Mouse (Mus musculus): Measurements from ENCODE around the gene Ifna11. TPM values are rescaled to one million over a fixed set of nuclear protein-coding genes. Genes with fewer than 3 reads are reported as not detected.
"Not testable (repeated sequence)": the region's sequence is repeated elsewhere in the genome, so short reads cannot be mapped to it uniquely, and the experiment has no call there.

The Ifna11 gene
- total RNA-seq, 2 experiments from 2014 or later, result not detected

DNA sequence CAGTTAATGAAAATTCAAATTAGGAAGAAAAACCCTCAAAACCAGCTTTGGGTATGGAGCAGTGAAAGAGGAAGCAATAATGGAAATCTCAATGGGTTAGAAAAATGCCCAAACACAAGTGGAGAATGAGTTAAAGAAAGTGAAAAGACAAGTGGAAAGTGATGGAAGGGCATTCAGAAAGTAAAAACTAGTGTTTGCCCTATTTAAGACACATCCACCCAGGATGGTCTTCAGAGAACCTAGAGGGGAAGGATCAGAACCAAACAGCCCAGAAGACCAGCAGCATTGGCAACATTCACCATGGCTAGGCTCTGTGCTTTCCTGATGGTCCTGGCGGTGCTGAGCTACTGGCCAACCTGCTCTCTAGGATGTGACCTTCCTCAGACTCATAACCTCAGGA is 15.5 kb downstream of the Ifna11 start, which contains the start of gene Ifna5:
Ifna5 (plus strand) TSS at position 301 of the 400 bp plus-strand sequence.
- intact Hi-C loops (cut with DNase I); DNase-seq: not testable (repeated sequence)

DNA sequence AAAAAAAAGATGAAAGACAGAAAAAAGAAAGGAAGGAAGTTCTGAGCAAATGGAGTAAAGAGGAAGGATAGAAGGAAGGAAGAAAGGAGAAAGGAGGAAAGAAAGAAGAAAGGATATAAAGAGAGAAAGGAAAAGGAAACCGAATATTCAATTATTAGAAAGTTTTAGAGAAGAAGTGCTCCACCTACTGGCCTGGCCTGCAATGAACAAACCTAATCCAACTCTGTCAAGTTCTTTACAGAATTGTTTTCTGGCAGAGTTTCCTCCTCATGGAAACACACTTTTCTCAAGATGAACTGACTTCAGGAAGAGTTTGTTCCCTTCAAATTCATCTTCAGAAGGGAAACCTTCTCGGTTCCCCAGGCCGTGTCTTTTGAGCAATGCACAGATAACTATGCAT is 19.1 kb downstream of the Ifna11 start:
- peak in 1 of 2 experiments; percentile 2 for DNase-seq
- intact Hi-C loops (cut with DNase I), result no loop called here

DNA sequence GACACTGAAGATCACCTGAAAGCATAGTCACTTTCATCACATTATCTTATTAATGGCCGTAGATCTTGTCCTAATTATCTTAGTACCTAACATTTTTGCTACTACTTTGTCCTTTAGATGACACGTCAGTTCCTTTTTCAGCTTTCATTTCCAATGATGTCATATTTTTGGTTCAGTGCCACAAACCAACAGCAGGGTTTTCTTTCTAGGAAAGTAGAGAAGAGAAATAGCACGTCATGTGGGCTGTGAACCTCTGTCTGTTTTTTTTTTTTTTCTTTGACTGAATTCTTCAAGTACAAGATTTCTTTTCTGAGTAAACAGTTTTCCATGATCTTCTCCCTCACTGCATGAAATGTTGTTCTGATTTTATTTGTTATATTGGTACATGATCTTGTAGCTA is 20.3 kb downstream of the Ifna11 start:
- DNase-seq, result no peak
- intact Hi-C loops (cut with DNase I), result no loop called here

DNA sequence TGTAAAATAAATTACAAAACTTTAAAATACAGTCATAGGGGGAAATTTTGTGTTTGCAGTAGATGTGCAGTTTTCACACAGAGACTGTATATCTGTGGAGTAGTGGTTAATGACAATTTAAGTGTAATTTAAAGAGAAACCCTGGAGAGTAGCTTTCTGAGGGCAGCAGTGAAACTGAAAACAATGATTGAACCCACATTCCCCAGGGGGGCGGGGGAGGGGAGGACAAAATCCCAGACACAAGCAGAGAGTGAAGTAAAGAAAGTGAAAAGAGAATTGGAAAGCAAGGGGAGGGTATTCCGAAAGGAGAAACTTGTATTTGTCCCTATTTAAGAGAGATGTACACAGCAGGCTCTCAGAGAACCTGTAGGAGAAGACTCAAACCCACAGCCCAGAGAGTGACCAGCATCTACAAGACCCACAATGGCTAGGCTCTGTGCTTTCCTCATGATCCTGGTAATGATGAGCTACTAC is 21.7 kb downstream of the Ifna11 start, which contains the start of gene Ifna4:
Ifna4 (plus strand) TSS at position 424 of the 474 bp plus-strand sequence.
- no peak for DNase-seq
- intact Hi-C loops (cut with DNase I), result no loop called here

DNA sequence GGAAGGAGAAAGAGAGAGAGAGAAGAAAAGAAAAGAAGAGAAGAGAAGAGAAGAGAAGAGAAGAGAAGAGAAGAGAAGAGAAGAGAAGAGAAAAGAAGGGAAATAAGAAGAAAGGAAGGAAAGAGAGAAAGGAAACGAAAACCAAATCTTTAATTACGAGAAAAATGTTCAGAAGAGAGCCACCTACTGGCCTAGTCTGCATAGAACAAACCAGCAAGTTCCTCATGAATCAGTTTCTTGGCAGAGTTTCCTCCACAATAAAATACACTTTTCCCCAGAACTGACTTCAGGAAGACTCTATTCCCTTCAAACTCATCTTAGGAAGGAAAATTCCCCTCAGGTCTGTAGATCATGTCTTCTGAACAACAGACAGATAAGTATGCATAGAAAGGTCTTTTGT is 25.6 kb downstream of the Ifna11 start:
- DNase-seq, result no peak
- intact Hi-C loops (cut with DNase I), result no loop called here

DNA sequence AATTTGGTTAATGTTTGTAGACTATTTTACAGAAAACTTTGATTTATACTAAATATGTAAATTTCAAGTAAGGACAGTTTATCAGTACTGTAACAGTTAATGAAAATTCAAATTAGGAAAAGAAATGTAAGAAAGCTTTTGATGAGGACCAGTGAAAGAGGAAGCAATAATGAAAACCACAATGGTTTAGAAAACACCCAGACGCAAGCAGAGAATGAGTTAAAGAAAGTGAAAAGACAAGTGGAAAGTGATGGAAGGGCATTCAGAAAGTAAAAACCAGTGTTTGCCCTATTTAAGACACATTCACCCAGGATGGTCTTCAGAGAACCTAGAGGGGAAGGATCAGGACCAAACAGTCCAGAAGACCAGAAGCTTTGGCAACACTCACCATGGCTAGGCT is 29.9 kb downstream of the Ifna11 start, which contains the start of gene Ifna1:
Ifna1 (plus strand) TSS at position 390 of the 400 bp plus-strand sequence.
- intact Hi-C loops (cut with DNase I), result no loop called here
- no peak for DNase-seq

DNA sequence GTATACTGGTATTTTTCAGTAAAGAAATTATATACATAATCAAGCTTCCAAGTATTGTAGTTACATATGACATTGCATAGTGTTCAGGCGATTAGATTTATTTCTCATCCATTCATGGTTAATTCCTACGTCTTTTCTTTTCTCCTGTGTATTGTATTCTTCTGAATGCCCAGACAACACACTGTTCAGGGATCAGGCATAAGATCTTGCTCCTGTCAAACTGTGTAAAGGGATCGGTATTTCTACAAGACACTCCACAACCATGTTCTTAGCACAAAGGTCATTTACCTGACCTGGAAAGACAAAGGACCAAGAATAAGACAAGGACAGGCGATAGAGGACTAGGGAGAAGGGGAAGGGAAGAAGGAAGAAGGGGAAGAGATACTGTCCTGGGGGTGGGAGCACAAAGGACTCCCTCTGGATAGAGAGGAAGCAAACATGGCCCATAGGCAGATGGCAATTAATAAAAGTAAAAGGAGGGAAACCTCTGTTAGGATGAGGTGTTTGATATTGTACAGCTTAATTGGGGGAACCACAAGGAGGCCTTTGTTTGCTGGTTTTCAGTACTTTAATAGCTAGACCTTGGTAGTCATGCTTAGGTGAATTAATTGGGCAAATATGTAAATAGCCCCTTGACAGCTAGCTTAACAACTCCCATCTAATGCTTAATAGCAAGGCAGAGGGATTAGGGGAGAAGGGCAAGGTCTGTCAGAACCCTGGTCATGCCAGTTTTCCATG is 31.4 kb downstream of the Ifna11 start:
- intact Hi-C loops (cut with DNase I), result no loop called here
- no peak for DNase-seq

DNA sequence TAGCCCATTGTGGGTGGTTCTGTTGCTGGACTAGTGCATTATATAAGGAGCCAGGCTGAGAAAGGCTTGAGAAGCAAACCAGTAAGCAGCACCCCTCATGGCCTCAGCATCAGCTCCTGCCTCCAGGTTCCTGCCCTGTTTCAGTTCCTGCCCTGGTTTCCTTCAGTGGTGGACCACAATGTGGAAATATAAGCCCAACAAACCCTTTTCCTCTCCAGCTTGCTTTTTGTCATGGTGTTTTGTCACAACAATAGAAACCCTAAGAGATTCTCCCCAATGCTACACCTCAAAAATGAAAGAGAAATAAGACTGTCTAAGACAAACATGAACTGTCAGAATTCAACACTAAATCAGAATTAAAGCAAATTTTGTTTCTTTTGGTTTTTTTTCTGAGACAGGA is 39.5 kb downstream of the Ifna11 start:
- no peak for DNase-seq
- intact Hi-C loops (cut with DNase I), result no loop called here

DNA sequence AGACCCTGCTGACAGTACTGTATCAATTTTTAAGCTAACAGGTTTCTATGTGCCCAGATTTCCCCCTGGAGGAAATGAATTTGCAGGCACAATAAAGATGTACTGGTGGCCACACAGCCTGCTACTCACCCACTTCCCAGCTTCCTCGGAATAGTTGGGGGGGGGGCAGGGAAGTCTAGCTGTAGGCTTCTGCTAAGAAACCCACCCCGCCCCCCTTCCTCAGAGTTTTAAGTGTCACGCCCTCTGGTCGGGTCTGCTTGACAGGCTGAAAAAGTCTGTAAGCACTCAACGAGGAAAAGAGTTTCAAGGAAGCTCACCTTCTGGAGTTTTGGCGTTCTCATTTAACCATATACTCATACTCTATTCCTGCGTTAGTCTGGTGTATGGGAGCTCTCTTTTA is 43.5 kb downstream of the Ifna11 start:
- no peak for DNase-seq
- intact Hi-C loops (cut with DNase I), result no loop called here

DNA sequence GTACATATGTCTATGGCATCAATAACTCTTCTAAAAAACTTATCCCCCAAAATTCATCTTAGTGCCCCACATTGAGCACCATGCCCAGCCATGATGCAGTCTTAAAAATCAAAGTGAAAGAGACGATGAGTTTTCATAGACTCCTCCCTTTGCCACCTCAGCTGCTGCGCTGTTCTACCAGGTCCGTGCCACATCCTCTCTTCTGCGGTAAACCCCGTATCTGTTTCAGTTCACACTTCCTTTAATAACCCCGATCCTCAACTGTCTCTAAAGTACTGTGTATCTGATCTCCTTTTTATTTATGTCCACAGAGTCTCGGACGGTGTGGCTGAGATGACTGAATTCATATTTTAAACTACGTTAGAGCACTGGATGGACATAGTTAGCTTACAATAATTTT is 44.8 kb downstream of the Ifna11 start:
- intact Hi-C loops (cut with DNase I), result no loop called here
- DNase-seq, result no peak

DNA sequence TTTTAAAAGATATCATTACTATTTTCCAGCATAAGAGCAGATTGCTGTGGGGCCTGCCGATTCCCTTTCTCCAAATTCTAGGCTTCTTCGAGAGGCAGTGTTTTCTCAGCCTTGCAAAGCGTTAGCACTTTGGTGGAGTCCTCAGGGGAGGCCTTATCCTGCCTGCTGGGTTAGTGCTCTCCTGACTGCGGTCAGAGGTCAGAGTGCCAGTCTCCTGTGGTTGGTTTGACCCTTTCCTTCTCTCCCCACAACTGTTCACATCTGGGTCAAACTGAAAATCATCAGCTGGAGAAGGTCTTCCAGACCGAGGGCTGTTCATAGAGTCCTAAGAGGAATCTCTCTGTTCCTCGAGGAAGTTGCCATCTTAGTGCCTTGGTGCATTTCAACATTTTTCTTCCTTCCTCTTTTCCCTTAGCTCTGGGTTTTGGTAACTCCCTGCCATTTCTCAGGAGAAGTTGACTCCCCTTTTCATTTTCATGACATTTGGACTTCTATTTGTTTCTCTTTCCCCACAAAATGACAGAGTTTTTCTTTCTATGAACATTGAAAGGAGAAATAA is 45.3 kb downstream of the Ifna11 start:
- intact Hi-C loops (cut with DNase I), result no loop called here
- DNase-seq, result no peak

DNA sequence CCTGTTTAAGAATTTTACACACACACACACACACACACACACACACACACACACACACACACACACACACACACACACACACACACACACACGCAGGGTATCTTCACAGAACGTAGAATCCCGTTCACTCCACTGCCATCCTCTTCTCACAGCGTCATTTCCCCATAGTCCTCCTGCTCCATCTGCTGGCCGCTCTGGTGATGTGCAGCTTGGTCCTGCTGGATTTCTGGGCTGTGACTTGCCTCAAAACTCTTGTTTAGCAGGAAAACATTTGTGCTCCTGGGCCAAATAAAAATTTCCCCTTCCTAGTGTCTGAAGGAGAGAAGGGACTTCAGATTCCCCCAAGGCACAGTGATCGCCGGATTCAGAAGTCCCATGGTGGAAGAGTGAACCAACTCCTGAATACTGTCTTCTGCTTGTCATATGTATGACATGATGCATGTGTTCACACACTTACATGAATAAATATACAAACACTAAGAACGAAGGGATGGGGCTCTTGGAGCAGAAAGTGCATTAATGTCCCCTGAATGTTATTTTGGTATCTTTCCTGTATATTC is 47.7 kb downstream of the Ifna11 start:
- DNase-seq, result peak; percentile 73 to 86
- intact Hi-C loops (cut with DNase I), result no loop called here

DNA sequence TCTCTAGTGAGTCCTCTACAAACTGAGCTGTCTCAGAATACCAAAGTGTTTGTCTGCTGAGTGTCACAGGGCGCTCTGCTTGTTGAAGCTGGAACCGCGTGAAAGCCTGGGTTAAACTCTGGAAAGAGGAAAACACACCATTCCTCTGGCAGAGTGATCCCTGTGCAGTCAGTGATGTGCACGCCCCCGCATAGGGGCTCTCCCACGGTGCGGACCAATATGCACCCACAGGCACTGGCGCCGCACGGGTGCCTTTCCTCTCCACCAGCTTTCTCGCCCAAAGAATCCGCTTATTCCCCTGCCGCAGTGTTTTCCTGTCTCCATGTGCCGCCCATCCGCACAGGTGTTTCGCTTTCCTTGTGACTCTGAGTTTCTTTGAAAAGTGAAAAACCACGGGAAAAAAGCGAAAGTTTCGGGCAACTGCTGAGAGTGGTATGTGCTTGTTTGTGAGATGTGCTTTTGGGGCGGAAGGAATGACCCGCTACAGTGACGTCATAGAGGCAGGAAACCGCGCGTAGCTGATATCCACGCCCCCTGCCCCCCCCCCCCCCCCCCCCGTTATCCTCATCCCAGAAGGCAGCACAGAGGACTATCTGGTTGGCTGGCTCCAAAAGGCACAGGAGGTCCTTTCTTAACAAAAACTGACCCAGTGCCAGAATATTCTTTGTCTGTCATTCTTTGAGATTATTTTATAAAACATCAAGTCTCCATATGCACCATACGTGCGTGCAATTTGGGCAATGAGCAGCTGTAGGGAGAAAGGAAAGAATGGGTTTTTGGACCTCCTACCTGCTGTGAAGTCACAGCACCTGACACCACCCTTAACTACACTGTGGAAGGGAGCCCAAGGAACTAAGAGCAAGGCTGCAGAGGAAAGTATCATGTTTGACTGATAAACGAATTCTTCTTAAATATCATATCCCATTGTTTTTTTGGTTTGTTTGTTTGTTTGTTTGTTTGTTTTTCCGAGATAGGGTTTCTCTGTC is 48.5 kb downstream of the Ifna11 start:
- intact Hi-C loops (cut with DNase I), result no loop called here
- DNase-seq, result peak; percentile 13 to 29

Other genes with a start within 250 kb of the Ifna11 start
- not detected for gene Ifna14, start 248.2 kb upstream of the Ifna11 start, total RNA-seq (2021)
- not detected for gene Ifna9, start 227.6 kb upstream of the Ifna11 start, total RNA-seq (2021)
- gene Ifna12, start 216.6 kb upstream of the Ifna11 start, total RNA-seq (2021), result not detected
- not detected for gene C87499, start 185.5 kb upstream of the Ifna11 start, total RNA-seq (2021)
- gene Ifna13, start 175.5 kb upstream of the Ifna11 start, total RNA-seq (2021), result not detected
- not detected for gene Ifna16, start 143.0 kb upstream of the Ifna11 start, total RNA-seq (2021)
- gene Ifna2, start 136.0 kb upstream of the Ifna11 start, total RNA-seq (2021), result not detected
- not detected for gene Ifnab, start 128.6 kb upstream of the Ifna11 start, total RNA-seq (2021)
- 1 to 10 TPM in 1 of 2 experiments, under 1 TPM in 1; 0.22 to 1.0 TPM for gene Gm26566, start 98.2 kb upstream of the Ifna11 start, total RNA-seq (2021)
- 10 to 100 TPM; 73.9 to 75.5 TPM for gene Klhl9, start 97.5 kb upstream of the Ifna11 start, total RNA-seq (2021)
- gene Gm13271, start 65.1 kb upstream of the Ifna11 start, total RNA-seq (2021), result not detected
- gene Gm13283, start 59.8 kb upstream of the Ifna11 start, total RNA-seq (2021), result not detected
- not detected for gene Gm13290, start 46.1 kb upstream of the Ifna11 start, total RNA-seq (2021)
- gene Gm13289, start 43.0 kb upstream of the Ifna11 start, total RNA-seq (2021), result not detected
- gene Gm13272, start 40.1 kb upstream of the Ifna11 start, total RNA-seq (2021), result not detected
- gene Ifnz, start 37.8 kb upstream of the Ifna11 start, total RNA-seq (2021), result not detected
- not detected for gene Gm13276, start 34.2 kb upstream of the Ifna11 start, total RNA-seq (2021)
- gene Gm13277, start 31.3 kb upstream of the Ifna11 start, total RNA-seq (2021), result not detected
- gene Gm13278, start 28.4 kb upstream of the Ifna11 start, total RNA-seq (2021), result not detected
- gene Gm13275, start 25.5 kb upstream of the Ifna11 start, total RNA-seq (2021), result not detected
- not detected for gene Gm13279, start 22.6 kb upstream of the Ifna11 start, total RNA-seq (2021)
- under 1 TPM; 0.19 to 0.22 TPM for gene Gm13285, start 20.3 kb upstream of the Ifna11 start, total RNA-seq (2021)
- not detected for gene Gm13287, start 16.7 kb upstream of the Ifna11 start, total RNA-seq (2021)
- gene Gm13288, start 14.4 kb upstream of the Ifna11 start, total RNA-seq (2021), result not detected
- gene Ifna7, start 3.7 kb upstream of the Ifna11 start, total RNA-seq (2021), result not detected
- not detected for gene Ifna6, start 7.5 kb downstream of the Ifna11 start, total RNA-seq (2021)
- gene Ifna5, start 15.6 kb downstream of the Ifna11 start, total RNA-seq (2021), result not detected
- not detected for gene Ifna4, start 21.9 kb downstream of the Ifna11 start, total RNA-seq (2021)
- not detected for gene Ifna1, start 30.1 kb downstream of the Ifna11 start, total RNA-seq (2021)
- not detected for gene Ifne, start 60.2 kb downstream of the Ifna11 start, total RNA-seq (2021)